Mouse (Mus musculus) heart, embryonic 14.5 days (tissue): ENCODE data around the gene Sap30. TPM values are rescaled to one million over a fixed set of nuclear protein-coding genes. Genes with fewer than 3 reads are reported as not detected.
"Not testable (repeated sequence)": the region's sequence is repeated elsewhere in the genome, so short reads cannot be mapped to it uniquely, and the experiment has no call there.

ENCODE experiments used
- ATAC-seq: fragments of 200-750 bp; cut with Nextera tagmentation; 2 replicates; pipeline ENCODE4 v1.8.0; 2017; ENCODE audit warnings: low read depth, moderate TSS enrichment; ENCODE audit not compliant: insufficient number of reproducible peaks, insufficient read depth, low FRiP score
- H3K27ac ChIP-seq, 2 experiments: fragments of 200-500 bp in 1 of 2; fragments of 300-500 bp in 1 of 2; sonication (generic) in 1 of 2; replicated peaks in 1 of 2; 2 replicates each; pipeline ENCODE4 v1.5.1; 2012 to 2014; ENCODE audit warnings: low read depth in 2 of 2, low read length in 2 of 2, control low read depth in 1 of 2, mild to moderate bottlenecking in 1 of 2, mixed read lengths in 1 of 2; ENCODE audit not compliant: control insufficient read depth in 1 of 2, insufficient read depth in 1 of 2
- H3K27me3 ChIP-seq: fragments of 300-500 bp; sonication (generic); 2 replicates; pipeline ENCODE4 v1.6.1; 2014; ENCODE audit warnings: mild to moderate bottlenecking, low read length, control low read depth; ENCODE audit not compliant: control insufficient read depth, insufficient read depth
- H3K36me3 ChIP-seq: fragments of 300-500 bp; sonication (generic); 2 replicates; pipeline ENCODE4 v1.6.1; 2014; ENCODE audit warnings: mild to moderate bottlenecking, control low read depth, low read length, mixed read lengths; ENCODE audit not compliant: control insufficient read depth, insufficient read depth
- H3K4me1 ChIP-seq, 2 experiments: fragments of 200-500 bp in 1 of 2; fragments of 300-500 bp in 1 of 2; sonication (generic) in 1 of 2; 2 replicates each; pipeline ENCODE4 v1.6.1; 2012 to 2014; ENCODE audit warnings: low read length in 2 of 2, control low read depth in 1 of 2, mixed read lengths in 1 of 2; ENCODE audit not compliant: control insufficient read depth in 2 of 2, insufficient read depth in 2 of 2
- H3K4me2 ChIP-seq: fragments of 300-500 bp; sonication (generic); 2 replicates; pipeline ENCODE4 v1.6.1; 2014; ENCODE audit warnings: mild to moderate bottlenecking, low read length
- H3K4me3 ChIP-seq, 2 experiments: fragments of 200-500 bp in 1 of 2; fragments of 300-500 bp in 1 of 2; sonication (generic) in 1 of 2; 2 replicates each; pipeline ENCODE4 v1.5.1; 2012 to 2014; ENCODE audit warnings: low read length in 2 of 2, mild to moderate bottlenecking in 2 of 2, control low read depth in 1 of 2, low read depth in 1 of 2, moderate library complexity in 1 of 2; ENCODE audit not compliant: control insufficient read depth in 1 of 2, insufficient read depth in 1 of 2
- H3K9ac ChIP-seq: fragments of 300-500 bp; sonication (generic); 2 replicates; pipeline ENCODE4 v1.6.1; 2014; ENCODE audit warnings: mild to moderate bottlenecking, low read length
- H3K9me3 ChIP-seq: fragments of 300-500 bp; sonication (generic); 2 replicates; pipeline ENCODE4 v1.6.1; 2016; ENCODE audit warnings: low read length, control low read depth; ENCODE audit not compliant: control insufficient read depth
- WGBS: fragments of 180-500 bp; shearing (Covaris S2); extraction: QIAGEN DNeasy Blood & Tissue Kit; methylation state at CpG from one replicate; pipeline ENCODE4 v1.1.7; 2014; 5-methylcytosine and 5-hydroxymethylcytosine counted together
- polyA plus RNA-seq: library from polyadenylated mRNA; unstranded; fragments of >200 nt; fragmentation: Nextera tagmentation; extraction: Ambion mirVana; gene quantifications from 2 replicates; pipeline ENCODE4 v1.2.1, GENCODE M21; 2014

Sap30 gene
- polyA plus RNA-seq, 1 experiment from 2014 or later = 66.8 TPM

DNA sequence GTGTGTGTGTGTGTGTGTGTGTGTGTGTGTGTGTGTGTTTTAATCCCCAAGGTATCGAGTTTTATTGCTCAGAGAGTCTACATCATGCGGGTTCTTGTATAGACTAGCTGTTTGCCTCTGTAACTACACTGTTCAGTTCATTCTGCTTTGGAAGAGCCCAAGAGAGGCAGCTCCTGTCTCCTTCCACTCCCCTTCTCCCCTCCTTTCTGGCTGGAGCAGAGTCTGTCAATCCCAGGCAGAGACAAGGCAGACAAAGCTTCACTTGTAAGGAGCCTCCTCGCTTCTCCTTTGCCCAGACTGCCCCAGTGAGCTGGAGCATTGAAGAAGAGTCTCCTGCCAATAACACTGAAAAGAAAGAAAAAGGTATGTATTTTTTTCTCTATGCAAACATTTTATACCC, 31.9 kb downstream of the Sap30 start, which contains the start of gene Scrg1:
Gene Scrg1, plus strand, starts transcription at position 159 of the 400 bp plus-strand sequence.
- peaks cover 2 to 4% of the 10 kb centered on the region in 2 experiments; a peak in 2 of 4 replicates for H3K4me1 ChIP-seq
- H3K27ac ChIP-seq = no peak within 1 kb of the TSS
- no peaks in the 10 kb centered on the region for H3K27me3 ChIP-seq
- H3K4me3 ChIP-seq = no peak within 1 kb of the TSS
- no peak for ATAC-seq
- no peaks in the 10 kb centered on the region for H3K9me3 ChIP-seq
- 71% methylated on average over 3 of the region's 3 CpGs for WGBS
- peak within 1 kb of the TSS; percentile 30; the same call in 1 of the 2 replicates for H3K4me2 ChIP-seq
- no peak within 1 kb of the TSS for H3K9ac ChIP-seq
- no peaks in the 10 kb centered on the region for H3K36me3 ChIP-seq

DNA sequence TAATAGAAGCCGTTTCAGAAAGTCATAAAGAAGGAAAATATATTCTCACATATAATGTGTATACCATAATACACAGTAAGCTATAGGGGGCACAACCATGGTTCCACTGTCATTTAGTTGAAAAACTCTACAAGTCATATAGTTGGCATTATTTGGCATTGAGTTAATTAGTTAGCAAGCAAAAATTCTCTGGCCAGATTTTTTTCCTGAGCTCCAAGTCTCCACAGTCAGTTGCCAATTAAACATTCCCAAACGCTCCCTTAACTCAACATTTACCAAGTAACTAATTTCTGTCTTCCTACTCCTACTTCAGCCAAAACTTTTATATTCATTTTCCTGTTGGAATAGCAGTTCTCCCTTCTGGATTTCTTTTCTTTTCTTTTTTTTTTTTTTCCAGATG, 34.3 kb downstream of the Sap30 start:
- WGBS = 83% methylated on average over 2 of the region's 2 CpGs
- Histone ChIP-seq H3K27ac (no peak overlapping the region), H3K27me3 (no peaks in the 10 kb centered on the region), H3K4me2 (no peak overlapping the region), H3K4me3 (no peak overlapping the region), H3K9me3 (no peaks in the 10 kb centered on the region), H3K9ac (no peak overlapping the region), H3K36me3 (no peaks in the 10 kb centered on the region), H3K4me1 (peaks cover 2 to 4% of the 10 kb centered on the region in 2 experiments; a peak in 2 of 4 replicates)
- ATAC-seq = no peak

- Histone ChIP-seq H3K4me2 (no peak overlapping the region), H3K36me3 (no peaks in the 10 kb centered on the region), H3K27me3 (no peaks in the 10 kb centered on the region), H3K9ac (no peak overlapping the region), H3K27ac (no peak overlapping the region), H3K4me3 (no peak overlapping the region), H3K4me1 (peaks cover 0 to 3% of the 10 kb centered on the region in 2 experiments; a peak in 1 of 4 replicates), H3K9me3 (no peaks in the 10 kb centered on the region)
- 93% methylated on average over 4 of the region's 4 CpGs for WGBS
- ATAC-seq = no peak
Measured at GRCm38 (mm10) chr8:57451896-57452295, 35.8 kb downstream of the Sap30 start.

- Histone ChIP-seq H3K9ac (no peak overlapping the region), H3K4me2 (no peak overlapping the region), H3K4me3 (no peak overlapping the region), H3K27ac (no peak overlapping the region), H3K9me3 (no peaks in the 10 kb centered on the region), H3K27me3 (no peaks in the 10 kb centered on the region), H3K4me1 (no peaks in the 10 kb centered on the region), H3K36me3 (no peaks in the 10 kb centered on the region)
- no peak for ATAC-seq
- WGBS = 72% methylated on average over 7 of the region's 7 CpGs
Measured at GRCm38 (mm10) chr8:57450726-57451125, 36.9 kb downstream of the Sap30 start.

DNA sequence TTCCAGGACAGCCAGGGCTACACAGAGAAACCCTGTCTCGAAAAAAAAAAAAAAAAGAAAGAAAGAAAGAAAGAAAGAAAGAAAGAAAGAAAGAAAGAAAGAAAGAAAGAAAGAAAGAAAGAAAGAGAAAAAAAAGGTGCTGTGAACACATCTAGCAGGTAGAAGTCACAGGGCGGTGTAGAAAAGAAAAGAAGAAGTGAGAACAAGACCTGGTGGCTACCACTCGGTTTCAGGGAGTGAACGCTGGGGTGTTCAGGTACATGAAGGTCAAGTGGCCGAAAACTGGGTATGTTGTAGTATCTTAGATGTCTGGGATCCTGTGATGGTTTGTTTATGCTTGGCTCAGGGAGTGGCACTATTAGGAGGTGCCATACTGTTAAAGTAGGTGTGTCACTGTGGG, 41.8 kb downstream of the Sap30 start:
- 95% methylated on average over 4 of the region's 5 CpGs for WGBS
- H3K36me3 ChIP-seq, H3K9me3 ChIP-seq, H3K4me1 ChIP-seq, H3K4me3 ChIP-seq, ATAC-seq, H3K27ac ChIP-seq, H3K4me2 ChIP-seq, H3K27me3 ChIP-seq, H3K9ac ChIP-seq: not testable (repeated sequence)

DNA sequence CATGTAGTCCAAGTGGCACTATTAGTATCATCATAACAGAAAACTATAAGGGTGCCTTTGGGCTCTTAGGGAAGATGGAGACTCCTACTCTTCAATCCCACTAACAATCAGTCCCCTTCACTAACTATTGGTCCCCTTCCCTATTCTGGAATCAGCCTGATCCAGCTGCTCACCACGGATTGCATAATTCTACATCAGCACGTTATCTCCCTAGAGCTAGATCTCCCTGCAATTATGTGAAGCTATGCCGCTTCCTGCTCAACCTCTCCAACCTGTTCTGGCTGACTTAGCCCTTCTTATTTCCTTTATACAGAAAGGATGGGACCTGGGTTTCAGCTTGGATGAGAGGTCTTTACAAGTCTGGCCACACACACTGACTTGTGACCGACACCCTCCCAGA, 44.4 kb downstream of the Sap30 start:
- H3K9ac ChIP-seq = no peak overlapping the region
- H3K27ac ChIP-seq = no peak overlapping the region
- ATAC-seq = no peak
- WGBS = 74% methylated on average over 4 of the region's 4 CpGs
- no peak overlapping the region for H3K4me2 ChIP-seq
- H3K4me3 ChIP-seq = no peak overlapping the region
- no peaks in the 10 kb centered on the region for H3K9me3 ChIP-seq
- no peaks in the 10 kb centered on the region for H3K36me3 ChIP-seq
- H3K4me1 ChIP-seq = no peaks in the 10 kb centered on the region; a peak in 1 of 4 replicates
- H3K27me3 ChIP-seq = no peaks in the 10 kb centered on the region

DNA sequence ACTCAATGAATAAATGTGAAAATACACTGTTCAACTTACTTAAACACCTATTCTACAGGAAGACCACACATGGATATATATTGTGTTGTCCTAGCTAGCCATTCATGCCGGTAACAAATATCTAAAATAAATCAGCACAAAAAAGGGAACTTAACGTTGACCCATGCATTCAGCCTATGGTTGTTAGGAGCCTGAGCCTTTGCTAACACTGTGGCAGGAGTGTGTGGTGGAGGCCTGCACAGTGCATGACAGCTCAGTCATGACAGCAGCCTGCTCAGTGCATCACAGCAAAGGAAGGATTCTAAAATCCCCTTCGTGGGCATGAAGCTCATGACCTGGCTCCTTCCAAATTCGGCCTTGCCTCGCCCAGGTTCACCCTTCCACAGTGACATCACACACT, 46.1 kb downstream of the Sap30 start:
- Histone ChIP-seq H3K27me3 (no peaks in the 10 kb centered on the region), H3K36me3 (no peaks in the 10 kb centered on the region), H3K9ac (no peak overlapping the region), H3K4me2 (no peak overlapping the region), H3K4me3 (no peak overlapping the region), H3K9me3 (no peaks in the 10 kb centered on the region), H3K27ac (no peak overlapping the region), H3K4me1 (no peaks in the 10 kb centered on the region; a peak in 1 of 4 replicates)
- WGBS = 89% methylated on average over 5 of the region's 5 CpGs
- no peak for ATAC-seq

GRCm38 (mm10) chr8:57441131-57441530, 46.5 kb downstream of the Sap30 start:
- Histone ChIP-seq H3K9me3 (no peaks in the 10 kb centered on the region), H3K36me3 (no peaks in the 10 kb centered on the region), H3K4me1 (no peaks in the 10 kb centered on the region; a peak in 1 of 4 replicates), H3K4me3 (no peak overlapping the region), H3K9ac (no peak overlapping the region), H3K4me2 (no peak overlapping the region), H3K27me3 (no peaks in the 10 kb centered on the region), H3K27ac (no peak overlapping the region)
- no peak for ATAC-seq
- WGBS = 85% methylated on average over 4 of the region's 4 CpGs
